Mouse (Mus musculus) retina, embryonic 14.5 days (tissue): ENCODE data around the gene Tgfb1i1.

Experiments used
- DNase-seq: peaks from one replicate; pipeline ENCODE4 v3.0.0-alpha.2; 2015; ENCODE audit warnings: low spot score

Gene Tgfb1i1

DNA sequence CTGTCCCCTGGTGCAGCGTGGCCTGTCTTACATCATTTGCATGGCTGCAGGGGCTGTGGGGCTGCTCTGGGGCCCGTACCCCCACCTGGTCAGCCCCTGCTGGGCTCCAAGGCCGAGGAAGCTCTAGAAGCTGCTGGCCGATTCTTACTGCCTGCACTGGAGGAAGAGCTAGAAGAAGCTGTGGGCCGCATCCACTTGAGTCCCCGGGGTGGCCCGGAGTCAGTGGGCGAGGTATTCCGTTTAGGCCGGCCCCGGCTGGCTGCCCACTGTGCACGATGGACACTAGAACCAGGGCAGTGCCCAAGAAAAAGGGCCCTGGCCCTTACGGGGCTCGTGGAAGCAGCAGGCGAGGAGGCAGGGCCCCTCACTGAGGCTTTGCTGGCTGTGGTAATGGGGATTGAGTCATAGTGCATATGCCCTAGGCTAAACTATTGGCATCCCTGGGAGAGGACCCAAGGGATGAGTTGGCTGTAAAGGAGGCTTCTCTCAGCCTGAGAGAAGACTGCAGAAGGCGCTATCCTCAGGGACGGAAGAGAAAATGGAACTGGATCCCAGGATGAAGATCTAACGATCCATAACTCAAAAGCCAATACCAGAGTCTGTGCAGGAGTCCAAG, 2.1 kb upstream of the Tgfb1i1 start:
- DNase-seq, result no peak

DNA sequence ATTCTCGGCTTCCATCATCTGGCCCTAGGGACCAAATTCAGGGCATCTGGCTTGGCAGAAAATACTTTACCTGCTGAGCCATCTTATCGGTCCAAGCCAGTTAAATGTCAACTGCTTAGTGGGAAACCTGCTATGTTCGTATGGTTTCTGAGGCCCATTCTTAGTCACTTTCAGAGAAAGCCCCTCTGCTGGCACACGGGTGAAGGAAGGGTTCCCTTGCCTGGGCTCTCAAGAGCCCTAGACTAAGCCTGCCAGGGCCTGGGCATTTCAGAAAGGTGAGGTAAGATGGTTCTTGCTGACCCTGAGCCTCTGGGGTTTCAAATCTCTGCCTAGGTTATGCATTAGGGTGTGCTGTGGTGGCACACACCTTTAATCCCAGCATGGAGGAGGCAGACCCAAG, 1.1 kb upstream of the Tgfb1i1 start:
- no peak for DNase-seq

DNA sequence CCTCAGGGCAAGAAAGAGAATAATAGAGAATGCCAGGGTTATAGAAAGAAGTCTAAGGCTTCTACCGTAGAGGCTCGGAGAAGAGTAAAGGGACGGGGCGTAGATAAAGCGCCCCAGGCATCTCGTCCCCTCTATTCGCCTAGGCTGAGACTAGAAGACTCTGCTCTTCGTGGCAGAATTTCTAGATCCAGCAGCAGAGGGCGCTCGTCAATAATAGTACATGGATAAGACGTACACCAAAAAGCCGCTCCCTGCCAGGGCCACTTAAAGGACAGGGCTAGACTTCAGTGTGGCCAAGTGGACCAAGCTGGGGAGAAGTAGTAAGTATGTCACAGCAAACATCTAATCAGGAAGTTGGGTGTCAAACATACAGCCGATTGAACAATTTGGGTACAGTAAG, 831 bp downstream of the Tgfb1i1 start:
- peak; percentile 92 for DNase-seq

DNA sequence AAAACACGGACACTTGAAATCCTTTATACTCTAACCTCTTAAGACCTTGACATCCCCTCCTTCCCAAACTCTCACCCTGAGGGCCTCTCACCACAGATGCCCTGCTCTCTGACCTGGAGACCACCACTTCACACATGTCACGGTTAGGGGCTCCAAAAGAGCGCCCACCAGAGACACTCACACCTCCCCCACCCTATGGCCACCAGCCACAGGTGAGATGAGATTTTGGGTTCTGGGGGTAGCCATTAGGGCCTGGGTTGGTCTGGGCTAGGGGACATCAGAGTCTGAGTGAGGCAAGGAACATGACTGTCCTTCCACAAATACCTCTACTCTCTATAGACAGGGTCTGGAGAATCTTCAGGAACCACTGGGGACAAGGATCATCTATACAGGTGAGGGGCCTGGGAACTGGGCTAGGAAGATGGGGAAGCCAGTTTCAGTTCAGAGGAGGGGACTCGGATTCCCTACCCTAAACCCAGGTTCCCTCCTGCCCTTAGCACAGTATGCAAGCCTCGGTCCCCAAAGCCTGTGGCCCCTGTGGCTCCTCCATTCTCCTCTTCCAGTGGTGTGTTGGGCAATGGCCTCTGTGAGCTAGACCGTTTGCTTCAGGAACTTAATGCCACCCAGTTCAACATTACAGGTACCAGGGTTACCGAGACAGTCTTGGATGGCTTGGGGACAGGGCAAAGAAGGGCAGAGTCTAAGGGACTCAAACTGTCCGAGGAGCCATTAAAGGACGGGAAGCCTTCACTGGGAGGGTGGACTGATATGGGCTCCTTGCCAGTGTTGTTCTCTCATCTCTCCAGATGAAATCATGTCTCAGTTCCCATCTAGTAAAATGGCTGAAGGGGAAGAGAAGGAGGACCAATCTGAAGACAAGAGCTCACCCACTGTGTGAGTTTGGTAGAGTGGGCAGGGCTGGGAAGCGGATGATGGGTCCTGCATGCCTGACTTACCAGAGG, 1.8 kb downstream of the Tgfb1i1 start:
- no peak for DNase-seq

DNA sequence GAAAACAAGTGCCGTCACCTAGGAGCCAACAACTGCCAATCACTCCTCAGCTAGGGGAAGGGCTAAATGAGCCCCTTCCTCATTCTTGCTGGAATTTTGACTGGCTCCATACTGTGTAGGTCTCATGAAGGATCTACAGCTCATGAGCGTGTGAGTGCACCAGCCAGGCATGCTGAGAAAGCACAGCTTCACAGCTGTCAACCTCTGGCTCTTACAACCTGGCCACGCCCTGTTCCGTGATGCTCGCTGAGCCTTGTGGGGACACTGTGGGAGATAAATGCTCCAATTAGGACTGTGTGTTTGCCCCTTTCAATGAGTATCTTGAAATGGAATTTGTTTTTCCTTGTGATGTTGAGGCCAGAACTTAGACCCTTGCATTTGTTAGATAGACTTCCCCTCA, 3.4 kb downstream of the Tgfb1i1 start:
- DNase-seq, result no peak

DNA sequence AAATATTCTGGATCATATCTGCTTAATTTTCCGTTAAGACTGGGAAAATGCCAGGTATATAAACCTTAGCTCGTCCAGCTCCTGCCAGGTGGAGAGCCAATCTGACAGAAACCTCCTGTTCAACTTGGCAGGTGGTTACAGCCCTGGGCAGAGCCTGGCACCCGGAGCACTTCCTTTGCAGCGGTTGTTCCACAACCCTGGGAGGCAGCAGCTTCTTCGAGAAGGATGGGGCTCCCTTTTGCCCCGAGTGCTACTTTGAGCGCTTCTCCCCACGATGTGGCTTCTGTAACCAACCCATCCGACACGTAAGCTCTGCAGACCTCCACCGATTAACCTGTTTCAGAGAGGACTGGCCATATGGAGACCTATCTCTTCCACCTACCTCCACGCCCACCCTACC, 5.3 kb downstream of the Tgfb1i1 start:
- no peak for DNase-seq

DNA sequence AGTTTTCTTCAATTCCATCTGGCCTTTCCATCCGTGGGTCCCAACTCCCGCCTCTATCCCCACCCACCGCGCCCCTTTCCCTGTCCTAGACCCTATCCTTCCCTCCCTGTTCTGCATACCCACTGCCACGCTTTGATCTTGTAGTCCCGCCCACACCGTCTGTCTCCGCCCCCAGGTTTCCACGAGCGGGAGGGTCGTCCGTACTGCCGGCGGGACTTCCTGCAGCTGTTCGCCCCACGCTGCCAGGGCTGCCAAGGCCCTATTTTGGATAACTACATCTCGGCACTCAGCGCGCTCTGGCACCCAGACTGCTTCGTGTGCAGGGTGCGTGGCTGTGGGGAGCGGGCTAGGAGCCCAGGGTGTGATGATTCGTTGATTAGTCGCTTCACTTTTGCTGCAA, 6.0 kb downstream of the Tgfb1i1 start:
- DNase-seq, result peak; percentile 41

DNA sequence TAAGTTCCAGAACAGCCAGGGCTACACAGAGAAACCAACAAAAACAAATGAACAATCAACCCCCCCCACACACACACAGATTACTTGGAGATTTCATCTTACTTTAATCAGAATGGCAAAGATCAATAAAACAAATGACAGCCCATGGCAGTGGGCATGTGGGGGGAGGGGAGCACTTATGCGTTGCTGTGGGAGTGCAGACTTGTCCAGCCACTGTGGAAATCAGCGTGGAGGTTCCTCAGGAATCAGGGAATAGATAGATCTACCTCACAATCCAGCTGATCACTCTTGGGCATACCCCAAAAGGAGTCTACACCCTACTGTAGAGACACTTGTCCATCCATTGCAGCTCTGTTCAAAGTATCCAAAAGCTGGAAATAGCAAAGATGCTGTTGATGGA, 8.4 kb downstream of the Tgfb1i1 start:
- DNase-seq, result no peak

DNA sequence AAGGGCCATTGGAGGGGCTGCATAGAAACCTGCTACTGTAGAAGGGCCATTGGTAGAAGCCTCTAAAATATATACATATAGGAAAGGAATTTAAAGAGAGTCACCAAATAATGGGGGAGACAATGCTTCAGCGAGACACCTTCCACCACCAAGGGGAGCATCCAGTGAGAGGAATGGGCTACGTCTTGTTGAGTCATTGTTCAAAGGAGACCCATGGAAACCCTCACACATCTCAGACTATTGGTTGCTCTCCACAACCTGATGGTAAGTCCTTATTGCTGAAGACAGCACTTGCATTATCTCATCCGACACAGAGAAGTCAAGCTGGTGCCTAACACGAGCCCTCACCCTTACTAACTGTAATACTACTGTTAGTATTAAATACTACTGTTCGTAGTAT, 9.1 kb downstream of the Tgfb1i1 start:
- no peak for DNase-seq

DNA sequence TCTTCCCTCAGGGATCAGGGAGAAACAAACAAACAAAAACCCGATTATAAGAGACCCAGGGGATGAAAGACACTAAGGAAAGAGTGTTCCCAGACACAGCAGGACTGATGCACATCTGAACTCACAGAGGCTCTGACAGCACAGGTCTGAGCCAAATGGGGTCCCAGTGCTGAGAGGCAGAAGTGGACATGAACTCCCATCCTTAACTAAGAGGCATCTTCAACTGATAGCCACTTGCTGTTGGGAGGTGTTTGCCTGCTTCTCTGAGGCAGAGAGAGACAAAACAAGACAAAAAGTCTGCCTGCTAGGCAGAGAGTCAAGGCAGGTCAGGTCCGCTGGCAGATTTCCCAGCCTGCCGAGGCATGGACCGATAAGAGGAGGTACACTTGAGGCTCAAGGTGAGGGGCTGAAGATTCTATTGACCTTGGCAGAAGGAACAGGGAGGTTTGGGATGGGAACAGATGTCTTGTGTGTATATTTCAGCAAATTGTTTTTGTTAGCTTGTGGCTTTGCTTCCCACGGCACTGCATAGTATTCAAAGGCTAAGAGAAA, 10.2 kb downstream of the Tgfb1i1 start:
- no peak for DNase-seq

DNA sequence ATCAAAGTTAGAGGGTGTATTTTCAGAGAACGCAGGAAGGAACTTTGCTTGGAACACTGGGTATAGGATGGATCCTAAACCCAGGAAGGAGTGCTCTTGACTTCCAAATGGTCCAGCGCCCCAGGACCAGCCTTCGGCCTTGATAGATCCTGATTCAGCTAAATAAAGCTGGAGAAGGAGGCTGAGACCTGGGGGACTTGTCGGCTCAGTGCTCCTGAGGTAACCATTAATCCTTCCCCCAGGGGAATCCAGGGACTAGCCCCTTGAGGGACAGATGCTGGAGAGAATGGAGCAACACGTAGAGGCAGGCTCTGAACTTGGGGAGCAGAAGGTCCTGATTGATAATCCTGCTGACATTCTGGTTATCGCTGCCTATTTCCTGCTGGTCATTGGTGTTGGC, 18.8 kb downstream of the Tgfb1i1 start, which contains the start of gene Slc5a2:
TSS of gene Slc5a2 (plus strand) at position 247 of the 400 bp plus-strand sequence.
- DNase-seq, result no peak

DNA sequence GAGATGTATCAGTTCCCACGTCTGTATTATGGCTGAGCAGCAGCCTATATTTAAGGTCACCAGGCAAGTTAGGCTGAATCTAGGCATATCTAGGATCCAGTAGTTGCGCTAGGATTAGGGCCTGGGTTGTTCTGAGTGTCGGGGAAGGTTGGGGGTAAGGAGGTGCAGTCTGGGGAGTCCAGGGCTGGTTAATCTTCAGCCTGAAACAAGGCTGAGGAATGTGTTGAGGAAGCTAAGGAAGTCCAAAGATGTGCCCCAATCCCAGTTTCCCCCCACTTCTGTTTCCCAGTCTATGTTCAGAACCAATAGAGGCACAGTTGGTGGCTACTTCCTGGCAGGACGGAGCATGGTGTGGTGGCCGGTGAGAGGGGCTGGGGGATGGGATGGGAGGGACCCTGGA, 19.4 kb downstream of the Tgfb1i1 start:
- no peak for DNase-seq

DNA sequence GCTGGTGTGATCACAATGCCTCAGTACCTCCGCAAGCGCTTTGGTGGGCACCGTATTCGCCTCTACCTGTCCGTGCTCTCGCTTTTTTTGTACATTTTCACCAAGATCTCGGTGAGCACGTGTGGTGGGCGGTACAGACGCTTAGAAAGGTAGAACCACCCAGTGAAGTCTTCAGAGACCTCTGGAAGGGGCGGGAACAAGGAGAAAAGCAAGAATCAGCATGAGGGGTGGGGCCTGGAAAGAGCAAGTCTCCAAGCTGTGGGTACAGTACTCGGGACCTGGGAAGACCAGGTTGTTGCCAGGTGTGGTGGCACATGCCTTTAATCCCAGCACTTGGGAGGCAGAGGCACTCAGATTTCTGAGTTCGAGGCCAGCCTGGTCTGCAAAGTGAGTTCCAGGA, 20.8 kb downstream of the Tgfb1i1 start:
- no peak for DNase-seq

DNA sequence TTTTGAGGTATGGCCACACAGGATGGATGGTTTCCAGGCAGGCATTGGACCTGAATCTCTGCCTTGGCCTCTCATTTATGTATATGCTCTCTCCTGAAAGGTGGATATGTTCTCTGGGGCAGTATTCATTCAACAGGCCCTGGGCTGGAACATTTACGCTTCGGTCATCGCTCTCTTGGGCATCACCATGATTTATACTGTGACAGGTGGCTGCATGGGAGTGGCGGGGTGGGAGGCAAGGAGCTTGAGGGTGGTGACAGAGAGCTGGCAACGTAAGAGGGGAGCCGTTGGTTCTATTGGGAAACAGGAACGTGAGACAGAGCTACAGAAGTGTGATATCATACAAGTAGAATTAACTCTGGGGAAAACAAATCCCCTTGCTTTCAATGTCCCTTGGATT, 21.2 kb downstream of the Tgfb1i1 start:
- no peak for DNase-seq

DNA sequence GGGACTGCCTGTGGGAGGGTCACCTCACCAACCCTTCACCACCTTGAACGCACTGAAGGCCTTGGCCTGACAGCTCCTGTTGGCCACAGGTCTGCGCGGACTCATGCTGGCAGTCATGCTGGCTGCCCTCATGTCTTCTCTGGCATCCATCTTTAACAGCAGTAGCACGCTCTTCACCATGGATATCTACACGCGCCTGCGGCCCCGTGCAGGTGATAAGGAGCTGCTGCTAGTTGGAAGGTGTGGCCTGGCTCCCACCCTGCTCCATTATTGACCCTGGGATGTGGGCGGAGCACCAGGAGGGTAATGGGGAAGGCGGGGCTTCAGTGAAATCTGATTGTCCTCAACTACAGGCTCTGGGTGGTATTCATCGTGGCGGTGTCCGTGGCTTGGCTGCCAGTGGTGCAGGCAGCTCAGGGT, 23.8 kb downstream of the Tgfb1i1 start:
- no peak for DNase-seq

DNA sequence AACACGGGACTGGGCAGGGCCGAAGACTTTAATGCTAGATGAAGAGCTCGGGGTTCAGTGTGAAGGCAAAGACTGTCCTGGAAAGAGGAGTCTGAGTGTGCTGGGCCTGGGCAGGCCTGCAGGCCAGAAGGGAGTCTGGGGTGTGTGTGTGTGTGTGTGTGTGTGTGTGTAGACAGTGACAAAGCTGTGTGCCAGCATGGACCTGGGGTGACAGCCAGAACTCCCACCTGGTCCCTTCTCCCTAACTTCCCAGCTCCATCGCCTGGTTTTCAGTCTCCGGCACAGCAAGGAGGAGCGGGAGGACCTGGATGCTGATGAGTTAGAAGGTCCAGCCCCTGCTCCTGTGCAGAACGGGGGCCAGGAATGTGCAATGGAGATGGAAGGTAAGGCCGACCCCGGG, 24.9 kb downstream of the Tgfb1i1 start:
- no peak for DNase-seq

DNA sequence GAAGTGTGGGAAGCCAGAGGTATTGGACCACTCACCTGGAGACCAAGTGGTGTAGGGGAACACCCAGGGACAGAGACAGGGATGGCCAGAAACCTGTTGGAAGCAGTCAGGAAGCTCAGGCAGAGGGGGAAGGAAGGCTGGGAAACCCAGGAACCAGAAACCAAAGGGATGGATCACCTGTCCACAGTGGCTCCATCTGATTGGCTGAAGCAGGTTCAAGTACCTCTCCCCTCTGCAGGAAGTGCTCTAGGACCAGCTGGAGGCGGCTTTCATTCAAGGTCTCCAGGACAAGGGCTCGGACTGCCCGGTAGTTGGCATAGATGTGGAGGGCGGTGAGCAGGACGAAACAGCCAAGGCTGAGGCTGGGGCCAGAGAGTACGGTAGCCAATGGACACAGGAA, 29.4 kb downstream of the Tgfb1i1 start:
- DNase-seq, result no peak

DNA sequence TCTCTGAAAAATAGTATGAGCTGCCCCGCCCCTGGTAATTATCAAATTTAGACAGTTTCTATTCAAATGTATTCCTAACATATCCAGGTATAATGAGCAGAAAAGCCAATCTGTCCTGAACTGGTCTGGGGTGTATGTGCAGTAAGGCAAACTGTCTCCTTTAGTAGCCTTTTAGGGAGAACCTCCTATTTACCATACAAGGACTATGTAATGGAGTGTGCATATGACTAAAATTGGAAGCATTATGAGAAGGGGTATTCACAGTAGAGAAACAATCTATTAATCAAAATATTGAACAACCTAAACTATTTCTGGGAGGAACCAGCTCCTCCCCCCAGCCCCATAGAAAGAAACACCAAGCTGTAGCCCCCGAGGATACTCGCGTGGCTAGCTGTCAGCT, 33.1 kb downstream of the Tgfb1i1 start:
- DNase-seq, result no peak

DNA sequence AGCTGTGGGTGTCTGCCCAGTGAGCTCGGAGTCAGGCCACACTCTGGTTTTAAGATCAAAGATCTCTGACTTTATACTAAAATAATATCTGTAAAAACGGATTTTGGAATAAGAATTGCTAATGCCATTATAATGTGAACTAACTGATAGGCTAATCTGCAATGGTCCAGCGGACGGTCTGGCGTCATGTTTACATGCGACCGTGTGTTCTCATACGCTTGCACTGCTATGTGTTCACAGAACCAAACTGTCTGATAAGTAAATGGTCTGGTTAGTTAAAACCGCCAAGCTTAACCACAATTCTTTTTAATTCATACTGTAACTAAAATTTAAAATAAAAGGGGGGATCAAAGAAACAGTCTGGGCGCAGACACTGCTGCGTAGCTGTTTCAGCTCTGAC, 35.2 kb downstream of the Tgfb1i1 start:
- no peak for DNase-seq

DNA sequence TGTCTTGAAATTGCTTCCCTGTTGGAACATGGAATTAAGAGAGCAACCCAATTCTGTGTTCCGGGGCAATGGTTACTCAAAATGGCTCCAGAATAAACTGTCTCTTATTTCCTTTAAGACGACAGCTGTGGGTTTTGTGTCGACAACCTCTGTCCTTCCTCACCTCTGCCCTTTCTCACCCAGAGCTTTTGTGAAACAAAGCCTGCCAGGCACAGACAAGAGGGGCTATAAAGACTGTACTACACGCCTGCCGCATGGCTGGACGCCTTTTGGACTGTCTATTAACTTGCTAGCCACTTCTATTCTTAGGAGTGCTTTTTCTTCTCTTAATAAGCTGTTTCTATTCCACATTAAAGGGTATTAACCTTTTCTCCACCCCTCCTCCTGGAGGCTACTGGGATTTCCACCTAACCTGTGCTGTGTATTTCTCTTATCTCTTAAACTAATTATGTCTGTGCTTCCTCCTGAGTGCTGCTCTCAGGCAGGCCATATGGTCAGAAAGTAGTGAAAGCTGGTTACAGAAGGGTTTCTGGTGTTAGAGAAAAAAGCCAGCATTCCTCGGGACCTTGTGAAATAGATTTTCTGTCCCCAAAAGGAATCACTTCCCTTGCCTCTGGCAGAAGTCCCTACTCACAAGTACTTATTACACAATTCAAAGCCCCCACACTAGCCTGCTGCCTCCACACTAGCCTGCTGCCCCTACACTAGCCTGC, 36.1 kb downstream of the Tgfb1i1 start:
- DNase-seq, result peak; percentile 26

DNA sequence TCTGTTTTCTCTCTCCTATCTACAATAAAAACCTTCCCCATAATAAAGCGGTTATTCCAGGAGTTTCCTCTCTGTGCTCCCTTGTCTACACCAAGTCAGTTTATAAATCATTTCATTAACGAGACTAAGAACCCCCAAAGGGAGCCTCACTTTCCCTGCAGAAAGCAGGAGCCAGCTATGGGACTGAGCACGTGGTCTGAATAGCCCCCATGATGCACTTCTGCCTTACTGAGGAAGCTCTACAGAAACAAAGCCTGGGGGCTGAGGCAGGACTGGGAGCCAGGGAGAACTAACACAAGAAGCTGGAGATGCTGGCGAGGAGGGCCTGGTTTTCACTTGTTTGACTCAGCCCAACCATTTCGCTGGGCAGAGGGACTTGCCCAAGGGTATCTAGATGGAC, 37.4 kb downstream of the Tgfb1i1 start:
- DNase-seq, result no peak

DNA sequence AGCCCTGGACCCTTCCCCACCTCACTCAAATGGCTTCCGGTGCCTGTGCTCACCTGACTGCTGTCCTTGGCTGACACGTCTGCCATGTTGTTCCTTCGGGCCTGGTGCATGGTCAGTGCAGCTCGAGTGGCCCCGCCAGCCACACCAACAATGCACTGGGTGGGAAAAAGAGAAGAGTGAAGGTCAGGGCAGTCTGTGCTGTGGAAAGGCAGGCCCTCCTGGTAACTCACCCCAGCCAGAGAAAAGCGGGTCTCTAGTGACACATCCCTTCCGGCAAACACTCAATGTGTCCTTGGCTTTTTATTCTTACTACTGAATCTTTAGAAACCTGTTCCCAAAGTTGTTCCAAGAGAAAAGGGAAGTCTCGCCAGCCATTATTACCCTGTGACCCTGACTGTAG, 38.4 kb downstream of the Tgfb1i1 start:
- DNase-seq, result no peak
